Mouse (Mus musculus) gastrocnemius, postnatal 36 days (tissue): ENCODE data around the gene Ppm1l. TPM values are rescaled to one million over a fixed set of nuclear protein-coding genes. Genes with fewer than 3 reads are reported as not detected.
A peak's percentile ranks its signal among the peaks of the same experiment; 100 is the strongest.

ENCODE experiments used
- DNase-seq, 2 experiments: peaks; one replicate each; pipeline ENCODE4 v3.0.0; 2022
- intact Hi-C: fragments of 180-260 bp; cut with DNase I; formaldehyde crosslinking; loops from one replicate; pipeline ENCODE4 v1.15.1; 2025
- long read RNA-seq, 2 experiments: library from polyadenylated mRNA; stranded (forward); transcript quantifications; one replicate each; pipeline ENCODE4 v2.0.0; 2021
- total RNA-seq, 2 experiments: library from RNA; stranded (reverse); gene quantifications; 2 replicates each; pipeline ENCODE4 v1.2.3; 2021

The Ppm1l gene
- total RNA-seq, result 10 to 100 TPM; 71.0 to 77.5 TPM
- long read RNA-seq, experiment 1, full-length matches to known transcripts, result 21 of 52 reads
- long read RNA-seq, experiment 1, partial matches to known transcripts, result 0 of 52 reads
- long read RNA-seq, experiment 1, other reads (novel, unspliced or antisense), result 31 of 52 reads
- long read RNA-seq, experiment 2, full-length matches to known transcripts, result 28 of 57 reads
- long read RNA-seq, experiment 2, partial matches to known transcripts, result 0 of 57 reads
- long read RNA-seq, experiment 2, other reads (novel, unspliced or antisense), result 29 of 57 reads

DNA sequence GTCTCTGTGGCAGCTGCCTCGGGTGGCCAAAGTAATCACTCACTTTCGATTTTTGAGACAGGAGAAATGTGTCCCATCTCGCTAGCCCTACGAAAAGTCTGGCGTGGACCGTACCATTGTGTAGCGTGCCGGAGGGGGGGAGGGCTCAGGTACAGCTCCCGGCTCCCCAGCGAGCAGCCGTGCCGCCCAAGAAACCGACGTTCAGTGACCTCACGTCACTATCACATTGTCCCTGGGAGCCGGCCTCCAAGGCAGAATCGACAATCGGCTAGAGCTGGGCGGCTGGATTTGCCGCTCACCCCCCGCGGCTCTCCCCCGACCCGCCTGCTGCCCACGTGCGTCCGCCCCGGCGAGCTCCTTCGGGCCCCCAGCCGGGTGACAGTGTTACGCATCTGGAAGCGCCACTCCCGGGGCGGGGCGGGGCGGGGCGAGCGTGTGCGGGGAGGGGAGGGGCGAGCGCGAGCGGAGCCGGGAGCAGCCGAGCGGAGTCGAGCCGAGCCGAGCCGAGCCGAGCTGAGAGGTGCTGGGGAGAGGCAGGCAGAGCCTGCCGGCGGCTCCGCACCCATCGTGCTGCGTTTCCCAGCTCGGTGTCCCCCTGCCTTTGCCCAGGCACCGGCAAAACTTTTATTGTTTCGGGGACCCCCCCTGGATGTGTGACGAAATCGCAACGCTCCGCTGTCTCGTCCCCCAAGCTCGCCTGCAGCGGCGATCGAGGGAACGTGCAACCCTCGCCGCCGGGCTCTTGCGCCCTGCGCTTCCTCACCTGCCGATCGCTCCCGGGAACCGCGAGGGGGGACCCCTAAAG is at the start of gene Ppm1l:
Ppm1l (plus strand) TSS at position 471 of the 805 bp plus-strand sequence.
- intact Hi-C loops, result loop anchor here (2.0 to 10.0 kb wide), 3 partner anchors 46 to 192 kb away; partner anchors contain the start of gene Kpna4
- peak; percentile 87 to 92 for DNase-seq

DNA sequence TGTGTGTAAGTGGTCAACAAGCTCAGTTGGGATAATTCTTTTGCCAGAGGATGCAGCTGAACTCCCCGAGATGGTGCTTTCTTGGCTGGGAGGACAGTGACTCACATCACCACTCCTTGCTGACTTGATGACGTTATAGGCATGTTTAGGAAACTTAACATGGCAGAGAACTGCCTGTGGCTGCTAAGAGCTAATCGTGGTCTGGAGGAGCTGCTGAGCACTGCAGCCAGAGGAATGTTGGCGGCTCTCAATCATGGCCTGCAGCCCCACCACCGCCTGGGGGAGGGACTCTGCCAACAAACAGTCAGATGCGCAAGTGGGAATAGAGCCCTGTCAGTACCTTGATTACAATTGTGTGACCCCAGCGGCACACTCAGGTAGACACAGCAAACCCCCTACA is 44.8 kb upstream of the Ppm1l start:
- intact Hi-C loops, result no loop called here
- peak; percentile 33 to 42 for DNase-seq

DNA sequence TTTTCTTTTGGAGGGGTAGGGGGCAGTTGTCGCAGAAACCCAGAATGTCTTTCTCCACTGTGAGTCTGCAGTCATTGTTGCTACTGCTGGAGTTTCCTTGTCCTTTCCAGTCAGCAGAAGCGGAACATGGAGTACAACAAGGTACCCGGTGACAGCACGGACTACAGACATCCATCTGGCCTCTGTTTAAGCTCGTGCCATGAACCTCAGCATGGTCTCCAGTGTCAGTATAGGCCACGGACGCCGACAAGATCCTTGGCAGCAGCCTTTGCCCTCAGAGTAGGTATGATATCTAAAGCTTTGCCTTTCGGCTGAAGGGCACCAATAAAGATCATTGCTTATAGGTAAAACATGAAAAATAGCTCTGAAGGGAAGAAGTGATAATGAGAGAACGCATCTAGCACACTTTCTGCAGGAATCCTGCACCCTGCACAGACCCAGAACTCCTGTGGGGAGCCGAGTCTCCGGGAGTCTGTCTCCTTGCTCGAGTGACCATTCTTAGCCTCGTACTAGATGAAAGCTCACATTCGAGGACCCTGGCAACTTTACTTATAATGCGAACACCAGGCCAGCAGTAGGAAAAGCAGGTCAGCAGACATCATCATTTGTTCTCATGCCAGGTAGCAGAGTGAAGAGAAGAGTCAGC is 42.5 kb upstream of the Ppm1l start:
- no peak for DNase-seq
- intact Hi-C loops, result no loop called here

GRCm38 (mm10) chr3:69274664-69275312 is 41.9 kb upstream of the Ppm1l start:
- intact Hi-C loops, result no loop called here
- DNase-seq, result no peak

DNA sequence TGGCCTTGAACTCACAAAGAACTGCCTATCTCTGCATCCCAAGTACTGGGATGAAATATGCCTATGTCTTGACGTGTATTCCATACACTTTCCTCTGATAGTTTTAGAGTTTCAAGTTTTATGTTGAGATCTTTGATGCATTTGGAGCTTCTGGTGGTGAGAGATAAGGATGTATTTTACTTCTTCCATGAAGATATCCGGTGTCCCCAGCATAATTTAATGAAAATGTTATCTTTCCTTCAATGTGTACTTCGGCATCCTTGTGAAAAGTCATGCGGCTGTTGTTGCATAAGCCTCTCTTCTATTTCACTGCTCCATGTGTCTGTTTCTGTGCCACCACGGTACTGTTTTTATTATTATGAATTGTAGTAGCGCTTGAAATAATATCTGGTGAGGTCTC is 38.0 kb upstream of the Ppm1l start:
- no peak for DNase-seq

GRCm38 (mm10) chr3:69282406-69282805 is 34.3 kb upstream of the Ppm1l start:
- intact Hi-C loops, result no loop called here
- no peak for DNase-seq

More for the DNA sequence above, 38.0 kb upstream of the Ppm1l start:
- intact Hi-C loops, result no loop called here

DNA sequence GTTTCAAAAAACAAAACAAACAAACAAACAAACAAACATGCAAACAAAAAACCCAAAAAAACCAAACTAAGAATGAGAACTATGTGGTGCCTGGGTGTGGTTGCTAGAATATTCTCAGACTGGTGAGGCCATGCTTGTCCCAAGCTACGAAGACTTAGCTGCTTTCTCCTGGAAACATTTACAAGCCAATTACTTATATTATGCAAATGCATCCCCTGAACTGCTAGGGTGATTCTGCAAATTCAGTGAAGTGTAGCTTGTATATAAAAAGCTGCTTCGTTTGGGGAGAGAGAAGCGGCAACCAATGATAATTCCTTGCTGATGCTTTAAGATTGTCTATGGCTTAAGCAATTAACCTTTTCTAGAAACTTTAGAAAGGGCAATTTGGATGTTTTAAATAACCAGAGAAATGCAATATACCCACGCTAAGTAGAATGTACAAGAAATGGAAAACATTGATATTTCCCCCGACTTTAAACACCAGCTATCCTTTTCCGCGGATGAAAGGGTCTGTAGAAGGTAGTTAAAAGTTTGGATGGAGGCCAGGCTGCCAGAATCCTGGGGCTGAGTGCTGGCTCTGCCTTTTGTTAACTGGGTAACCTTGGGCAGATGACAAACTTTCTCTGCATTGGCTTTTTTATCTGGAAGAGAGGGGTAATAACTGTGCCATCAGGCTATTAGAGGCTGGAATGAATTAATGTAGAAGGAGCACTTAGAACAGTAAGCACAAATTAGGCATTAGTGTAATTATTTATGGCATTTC is 33.4 kb upstream of the Ppm1l start:
- no peak for DNase-seq
- intact Hi-C loops, result no loop called here

- intact Hi-C loops, result no loop called here
- DNase-seq, result peak in 1 of 2 experiments; percentile 7
Measured at GRCm38 (mm10) chr3:69289833-69290232, 26.8 kb upstream of the Ppm1l start.

GRCm38 (mm10) chr3:69290294-69290693 is 26.4 kb upstream of the Ppm1l start:
- intact Hi-C loops, result no loop called here
- peak; percentile 66 to 73 for DNase-seq

DNA sequence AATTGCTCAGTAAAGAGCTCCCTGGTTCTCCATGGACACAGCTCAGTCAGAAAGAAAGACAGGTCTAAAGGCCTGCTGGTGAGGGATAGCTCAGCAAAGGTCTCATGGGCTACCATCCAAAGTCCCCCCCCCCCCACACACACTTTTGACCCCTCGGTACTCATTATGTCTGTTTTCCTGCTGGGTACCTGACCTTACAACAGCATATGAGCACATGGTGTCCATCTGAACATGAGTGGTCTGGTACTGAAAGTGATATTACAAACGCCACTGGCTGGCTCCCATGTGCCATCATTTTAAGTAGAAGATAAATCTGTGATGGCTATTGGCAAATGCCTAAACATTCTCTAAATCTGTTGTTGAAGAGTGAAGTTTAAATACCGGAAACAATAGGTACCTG is 25.8 kb upstream of the Ppm1l start:
- intact Hi-C loops, result no loop called here
- DNase-seq, result no peak

GRCm38 (mm10) chr3:69292628-69293027 is 24.0 kb upstream of the Ppm1l start:
- intact Hi-C loops, result no loop called here
- no peak for DNase-seq

GRCm38 (mm10) chr3:69296270-69296669 is 20.4 kb upstream of the Ppm1l start:
- intact Hi-C loops, result no loop called here
- no peak for DNase-seq

DNA sequence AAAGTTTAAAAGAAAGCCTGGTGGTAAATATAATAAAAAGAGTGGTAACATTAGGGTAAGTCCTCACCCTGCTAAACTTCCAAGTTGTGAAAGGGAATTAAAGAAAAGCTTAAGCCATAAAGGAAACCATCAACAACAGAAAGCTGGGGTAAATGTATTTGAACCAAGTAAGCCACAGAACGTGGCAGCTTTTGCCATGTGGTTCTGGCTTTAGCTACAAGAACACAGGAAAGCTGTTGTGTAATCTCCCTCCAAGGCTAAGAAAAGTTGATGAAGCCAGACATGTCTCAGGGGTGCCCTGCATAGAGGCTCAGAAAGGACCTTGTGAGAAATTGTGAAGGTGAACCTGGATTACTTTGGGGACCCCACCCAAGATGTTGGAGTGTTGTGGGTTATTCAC is 16.5 kb upstream of the Ppm1l start:
- intact Hi-C loops, result no loop called here
- DNase-seq, result no peak

GRCm38 (mm10) chr3:69315810-69316390 is 761 bp upstream of the Ppm1l start:
- DNase-seq, result no peak
- intact Hi-C loops, result loop anchor here (2.0 to 10.0 kb wide), 3 partner anchors 46 to 191 kb away; partner anchors contain the start of gene Kpna4

DNA sequence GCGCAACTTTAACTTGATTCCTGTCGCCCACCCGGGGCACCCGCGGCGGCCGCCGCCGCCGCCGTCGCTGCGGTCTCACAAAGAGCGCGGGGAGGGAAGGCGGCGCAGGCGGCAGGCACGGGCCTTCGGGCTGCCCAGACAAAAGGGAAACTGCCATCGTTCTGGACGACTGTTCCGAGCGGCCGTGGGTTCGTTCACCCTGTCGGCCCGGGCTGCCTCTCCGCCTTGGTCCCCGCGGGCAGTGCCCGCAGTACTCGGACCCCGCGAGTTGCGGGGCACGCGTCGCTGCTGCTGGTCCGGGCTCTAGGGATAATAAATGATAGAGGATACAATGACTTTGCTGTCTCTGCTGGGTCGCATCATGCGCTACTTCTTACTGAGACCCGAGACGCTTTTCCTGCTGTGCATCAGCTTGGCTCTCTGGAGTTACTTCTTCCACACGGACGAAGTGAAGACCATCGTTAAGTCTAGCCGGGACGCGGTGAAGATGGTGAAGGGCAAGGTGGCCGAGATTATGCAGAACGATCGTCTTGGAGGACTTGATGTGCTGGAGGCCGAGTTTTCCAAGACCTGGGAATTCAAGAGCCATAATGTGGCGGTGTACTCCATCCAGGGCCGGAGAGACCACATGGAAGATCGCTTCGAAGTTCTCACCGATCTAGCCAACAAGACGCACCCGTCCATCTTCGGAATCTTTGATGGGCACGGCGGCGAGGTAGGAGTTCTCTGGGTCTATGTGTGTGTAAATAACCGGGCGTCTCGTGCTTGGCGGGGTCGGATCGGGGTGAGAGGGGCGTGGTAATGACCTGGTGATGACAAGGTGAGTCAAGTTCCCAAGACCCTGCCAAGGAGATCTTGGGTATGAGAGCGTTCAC is 827 bp downstream of the Ppm1l start:
- intact Hi-C loops, result loop anchor here (2.0 to 10.0 kb wide), 3 partner anchors 45 to 193 kb away; partner anchors contain the start of gene Kpna4
- DNase-seq, result peak; percentile 6 to 38

GRCm38 (mm10) chr3:69318131-69318951 is 1.7 kb downstream of the Ppm1l start:
- no peak for DNase-seq
- intact Hi-C loops, result loop anchor here (5.0 to 10.0 kb wide), 2 partner anchors 44 to 194 kb away; partner anchors contain the start of gene Kpna4

DNA sequence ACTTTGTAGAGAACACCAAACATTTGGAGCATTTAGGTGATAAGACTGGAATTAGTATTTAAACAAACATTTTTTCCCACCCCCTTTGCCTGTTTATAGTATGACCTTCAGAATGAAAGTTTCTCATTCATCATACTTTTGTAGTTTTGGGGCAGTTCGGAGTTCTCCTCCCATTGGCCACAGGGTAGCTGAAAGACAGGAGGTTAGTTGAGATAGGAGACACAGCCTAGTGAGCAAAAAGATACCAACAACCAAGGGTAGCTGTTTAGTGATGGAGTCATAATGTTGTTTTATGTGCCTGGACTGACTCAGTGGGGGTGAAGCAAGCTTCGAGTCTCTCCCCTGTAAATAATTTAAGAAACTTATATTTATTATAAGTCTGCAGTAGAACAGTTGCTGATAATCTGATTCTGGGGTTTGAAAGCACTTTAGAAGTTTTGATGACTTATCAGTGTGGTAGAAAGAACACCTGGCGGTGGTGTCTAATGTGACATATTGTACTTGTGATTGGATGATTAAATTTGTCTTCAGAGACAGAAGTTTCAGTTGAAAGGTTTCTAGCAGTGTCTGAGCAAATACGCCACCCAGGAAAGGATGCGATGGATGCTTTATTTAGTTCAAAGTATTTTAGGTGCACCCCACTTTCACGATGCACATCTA is 2.5 kb downstream of the Ppm1l start:
- intact Hi-C loops, result loop anchor here (5.0 to 10.0 kb wide), 2 partner anchors 43 to 194 kb away; partner anchors contain the start of gene Kpna4
- DNase-seq, result no peak
